Mouse (Mus musculus): ENCODE data around the gene Shroom3. TPM values are rescaled to one million over a fixed set of nuclear protein-coding genes. Genes with fewer than 3 reads are reported as not detected.

Shroom3 gene
- polyA plus RNA-seq, 1 experiment from 2014 or later, result 2.9 TPM

- Histone ChIP-seq H3K36me3 (ENCODE audit: control insufficient read depth, insufficient read depth, low read length) (no peaks in the 10 kb centered on the region), H3K9me3 (ENCODE audit: control insufficient read depth, low read length) (no peaks in the 10 kb centered on the region), H3K9ac (replicated peaks; ENCODE audit: low read depth, low read length) (no peak overlapping the region), H3K4me2 (ENCODE audit: low read depth, low read length) (no peak overlapping the region), H3K4me3 (ENCODE audit: low read depth, low read length) (no peak overlapping the region), H3K4me1 (ENCODE audit: control insufficient read depth, insufficient read depth, low read length) (no peaks in the 10 kb centered on the region), H3K27ac (ENCODE audit: low read depth, low read length) (no peak overlapping the region), H3K27me3 (ENCODE audit: control insufficient read depth, insufficient read depth, low read length) (no peaks in the 10 kb centered on the region)
- WGBS, result 54% methylated on average over 15 of the region's 16 CpGs
- ATAC-seq (ENCODE audit: low read depth), result peak; percentile 56; the same call in 1 of the 2 replicates
Observed at GRCm38 (mm10) chr5:92987891-92988768, 304.9 kb downstream of the Shroom3 start.

- no peaks in the 10 kb centered on the region for H3K27me3 ChIP-seq (ENCODE audit: control insufficient read depth, insufficient read depth, low read length)
- H3K4me1 ChIP-seq (ENCODE audit: control insufficient read depth, insufficient read depth, low read length), result no peaks in the 10 kb centered on the region
- H3K27ac ChIP-seq (ENCODE audit: low read depth, low read length), result no peak overlapping the region
- H3K9me3 ChIP-seq (ENCODE audit: control insufficient read depth, low read length), result no peaks in the 10 kb centered on the region
- peak; percentile 51; the same call in 1 of the 2 replicates for ATAC-seq (ENCODE audit: low read depth)
- no peaks in the 10 kb centered on the region for H3K36me3 ChIP-seq (ENCODE audit: control insufficient read depth, insufficient read depth, low read length)
- 32% methylated on average over 15 of the region's 15 CpGs for WGBS
- no peak overlapping the region for H3K4me2 ChIP-seq (ENCODE audit: low read depth, low read length)
- no peak overlapping the region for H3K4me3 ChIP-seq (ENCODE audit: low read depth, low read length)
- H3K9ac ChIP-seq (replicated peaks; ENCODE audit: low read depth, low read length), result 0 out of 2 replicates have a peak overlapping the region, but pooled peaks have one; percentile 26
Observed at GRCm38 (mm10) chr5:92988769-92989356, 305.6 kb downstream of the Shroom3 start.

GRCm38 (mm10) chr5:92992106-92992505 lies 308.9 kb downstream of the Shroom3 start:
- H3K4me1 ChIP-seq (ENCODE audit: control insufficient read depth, insufficient read depth, low read length), result no peaks in the 10 kb centered on the region
- 87% methylated on average over 3 of the region's 3 CpGs for WGBS
- no peaks in the 10 kb centered on the region for H3K27me3 ChIP-seq (ENCODE audit: control insufficient read depth, insufficient read depth, low read length)
- no peak overlapping the region for H3K4me2 ChIP-seq (ENCODE audit: low read depth, low read length)
- no peak overlapping the region for H3K9ac ChIP-seq (replicated peaks; ENCODE audit: low read depth, low read length)
- no peak overlapping the region for H3K27ac ChIP-seq (ENCODE audit: low read depth, low read length)
- H3K4me3 ChIP-seq (ENCODE audit: low read depth, low read length), result no peak overlapping the region
- no peak for ATAC-seq (ENCODE audit: low read depth)
- no peaks in the 10 kb centered on the region for H3K9me3 ChIP-seq (ENCODE audit: control insufficient read depth, low read length)
- no peaks in the 10 kb centered on the region for H3K36me3 ChIP-seq (ENCODE audit: control insufficient read depth, insufficient read depth, low read length)

GRCm38 (mm10) chr5:92994309-92994708 lies 311.1 kb downstream of the Shroom3 start:
- Histone ChIP-seq H3K4me2 (ENCODE audit: low read depth, low read length) (no peak overlapping the region), H3K4me1 (ENCODE audit: control insufficient read depth, insufficient read depth, low read length) (no peaks in the 10 kb centered on the region), H3K27me3 (ENCODE audit: control insufficient read depth, insufficient read depth, low read length) (no peaks in the 10 kb centered on the region), H3K9me3 (ENCODE audit: control insufficient read depth, low read length) (no peaks in the 10 kb centered on the region), H3K4me3 (ENCODE audit: low read depth, low read length) (no peak overlapping the region), H3K36me3 (ENCODE audit: control insufficient read depth, insufficient read depth, low read length) (no peaks in the 10 kb centered on the region), H3K27ac (ENCODE audit: low read depth, low read length) (no peak overlapping the region), H3K9ac (replicated peaks; ENCODE audit: low read depth, low read length) (no peak overlapping the region)
- ATAC-seq (ENCODE audit: low read depth), result no peak
- WGBS, result 89% methylated on average over 6 of the region's 6 CpGs

GRCm38 (mm10) chr5:92994861-92995260 lies 311.6 kb downstream of the Shroom3 start:
- ATAC-seq (ENCODE audit: low read depth), result no peak
- 92% methylated on average over 2 of the region's 2 CpGs for WGBS
- H3K9me3 ChIP-seq (ENCODE audit: control insufficient read depth, low read length), result no peaks in the 10 kb centered on the region
- H3K27me3 ChIP-seq (ENCODE audit: control insufficient read depth, insufficient read depth, low read length), result no peaks in the 10 kb centered on the region
- no peak overlapping the region for H3K4me2 ChIP-seq (ENCODE audit: low read depth, low read length)
- H3K9ac ChIP-seq (replicated peaks; ENCODE audit: low read depth, low read length), result no peak overlapping the region
- H3K4me1 ChIP-seq (ENCODE audit: control insufficient read depth, insufficient read depth, low read length), result no peaks in the 10 kb centered on the region
- H3K4me3 ChIP-seq (ENCODE audit: low read depth, low read length), result no peak overlapping the region
- no peaks in the 10 kb centered on the region for H3K36me3 ChIP-seq (ENCODE audit: control insufficient read depth, insufficient read depth, low read length)
- H3K27ac ChIP-seq (ENCODE audit: low read depth, low read length), result no peak overlapping the region

- no peaks in the 10 kb centered on the region for H3K36me3 ChIP-seq (ENCODE audit: control insufficient read depth, insufficient read depth, low read length)
- H3K27me3 ChIP-seq (ENCODE audit: control insufficient read depth, insufficient read depth, low read length), result no peaks in the 10 kb centered on the region
- H3K9me3 ChIP-seq (ENCODE audit: control insufficient read depth, low read length), result no peaks in the 10 kb centered on the region
- no peak overlapping the region for H3K27ac ChIP-seq (ENCODE audit: low read depth, low read length)
- no peak overlapping the region for H3K4me3 ChIP-seq (ENCODE audit: low read depth, low read length)
- 52% methylated on average over 5 of the region's 5 CpGs for WGBS
- H3K4me2 ChIP-seq (ENCODE audit: low read depth, low read length), result no peak overlapping the region
- no peaks in the 10 kb centered on the region for H3K4me1 ChIP-seq (ENCODE audit: control insufficient read depth, insufficient read depth, low read length)
- no peak; the same call in 1 of the 2 replicates for ATAC-seq (ENCODE audit: low read depth)
- no peak overlapping the region for H3K9ac ChIP-seq (replicated peaks; ENCODE audit: low read depth, low read length)
Observed at GRCm38 (mm10) chr5:92997428-92998120, 314.3 kb downstream of the Shroom3 start.

GRCm38 (mm10) chr5:92998494-92999016 lies 315.3 kb downstream of the Shroom3 start:
- no peak overlapping the region for H3K27ac ChIP-seq (ENCODE audit: low read depth, low read length)
- ATAC-seq (ENCODE audit: low read depth), result no peak
- no peaks in the 10 kb centered on the region for H3K27me3 ChIP-seq (ENCODE audit: control insufficient read depth, insufficient read depth, low read length)
- 54% methylated on average over 5 of the region's 5 CpGs for WGBS
- H3K4me3 ChIP-seq (ENCODE audit: low read depth, low read length), result no peak overlapping the region
- no peaks in the 10 kb centered on the region for H3K4me1 ChIP-seq (ENCODE audit: control insufficient read depth, insufficient read depth, low read length)
- no peak overlapping the region for H3K9ac ChIP-seq (replicated peaks; ENCODE audit: low read depth, low read length)
- H3K36me3 ChIP-seq (ENCODE audit: control insufficient read depth, insufficient read depth, low read length), result no peaks in the 10 kb centered on the region
- H3K9me3 ChIP-seq (ENCODE audit: control insufficient read depth, low read length), result no peaks in the 10 kb centered on the region
- no peak overlapping the region for H3K4me2 ChIP-seq (ENCODE audit: low read depth, low read length)

GRCm38 (mm10) chr5:93000060-93000459 lies 316.8 kb downstream of the Shroom3 start:
- 87% methylated on average over 6 of the region's 6 CpGs for WGBS

More at GRCm38 (mm10) chr5:93000060-93000459, 316.8 kb downstream of the Shroom3 start:
- no peaks in the 10 kb centered on the region for H3K9me3 ChIP-seq (ENCODE audit: control insufficient read depth, low read length)
- no peak overlapping the region for H3K27ac ChIP-seq (ENCODE audit: low read depth, low read length)
- no peaks in the 10 kb centered on the region for H3K36me3 ChIP-seq (ENCODE audit: control insufficient read depth, insufficient read depth, low read length)
- no peak overlapping the region for H3K4me2 ChIP-seq (ENCODE audit: low read depth, low read length)
- H3K27me3 ChIP-seq (ENCODE audit: control insufficient read depth, insufficient read depth, low read length), result no peaks in the 10 kb centered on the region
- no peak overlapping the region for H3K4me3 ChIP-seq (ENCODE audit: low read depth, low read length)
- H3K4me1 ChIP-seq (ENCODE audit: control insufficient read depth, insufficient read depth, low read length), result no peaks in the 10 kb centered on the region
- no peak overlapping the region for H3K9ac ChIP-seq (replicated peaks; ENCODE audit: low read depth, low read length)
- ATAC-seq (ENCODE audit: low read depth), result no peak
